8 mouse cellular contexts compared by ENCODE assay signal in the genomic region with DNA sequence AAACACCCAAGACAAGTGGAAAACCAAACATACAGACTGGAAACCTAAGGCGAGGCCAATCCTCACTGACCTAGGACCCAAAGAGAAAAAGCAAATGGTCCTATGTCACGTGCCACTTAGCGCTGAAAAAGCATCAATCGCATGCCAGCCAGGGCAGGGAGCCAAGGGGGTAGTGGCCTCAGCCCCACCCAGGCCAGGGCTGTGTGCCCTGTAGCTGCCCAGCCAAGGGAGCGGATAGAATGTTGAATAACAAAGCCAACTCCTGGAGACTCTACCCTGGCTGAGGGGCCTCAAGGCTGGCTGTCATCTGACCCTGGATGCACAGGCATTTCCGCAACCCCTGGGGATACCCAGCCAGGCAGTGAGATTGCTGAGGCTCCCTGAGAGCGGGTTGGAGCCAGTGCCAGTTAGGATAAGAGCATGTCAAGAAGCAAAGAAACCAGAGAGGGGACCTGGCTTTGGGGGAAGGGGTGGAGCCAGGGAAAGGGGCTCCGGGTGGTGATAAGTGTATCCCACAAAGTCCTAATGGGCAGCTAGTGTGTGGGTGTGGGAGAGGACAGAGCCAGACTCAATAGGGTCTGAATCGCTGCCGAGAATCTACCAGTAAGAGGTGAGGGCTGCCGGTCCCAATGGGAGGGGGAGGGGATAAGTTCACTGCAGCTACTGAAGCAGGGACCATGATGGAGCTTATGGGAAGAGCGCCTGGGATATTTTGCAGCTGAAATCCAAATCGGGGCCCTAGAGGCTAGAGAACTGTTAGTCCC. TPM values are rescaled to one million over a fixed set of nuclear protein-coding genes. Genes with fewer than 3 reads are reported as not detected.
DNase-seq lines count a peak whose midpoint lies in the region; ATAC-seq and TF ChIP-seq lines count a peak whose summit lies in the region.

No protein-coding gene starts in this region.

- no peak for TF ChIP-seq RAD21 in CH12.LX (IDR thresholded peaks at IDR 0.05; ENCODE audit: low read depth, low read length)

- H3K27me3 ChIP-seq in CH12.LX (replicated peaks) = peaks cover 18% of the 10 kb centered on the region
- 0 out of 2 replicates have a peak, but pooled peaks cover 4% of the 10 kb centered on the region for H3K27me3 ChIP-seq in heart, embryonic 15.5 days
- H3K27me3 ChIP-seq in kidney, embryonic 16.5 days (ENCODE audit: insufficient read depth, low read length) = no peaks in the 10 kb centered on the region
- 0 out of 2 replicates have a peak, but pooled peaks cover 4% of the 10 kb centered on the region for H3K27me3 ChIP-seq in lung, embryonic 14.5 days (ENCODE audit: insufficient read depth, low read length)

- peak overlapping the region; percentile 83 to 98 (median 84) for H3K4me3 ChIP-seq in CH12.LX (replicated peaks in 1 of 3; ENCODE audit: low read depth in 2 of 3, low read length in 2 of 3, poor library complexity in 1 of 3)
- H3K4me3 ChIP-seq in embryonic fibroblast, embryonic 13.5 days (ENCODE audit: insufficient read depth, low read length) = peak overlapping the region; percentile 92
- peak overlapping the region; percentile 76 for H3K4me3 ChIP-seq in heart, embryonic 15.5 days
- H3K4me3 ChIP-seq in kidney, embryonic 16.5 days (ENCODE audit: low read length) = peak overlapping the region; percentile 87
- H3K4me3 ChIP-seq in lung, embryonic 14.5 days (ENCODE audit: low read depth, low read length) = peak overlapping the region; percentile 90

- peaks cover under 1 to 16% of the 10 kb centered on the region in 2 experiments for H3K36me3 ChIP-seq in CH12.LX (replicated peaks in 1 of 2; ENCODE audit: control insufficient read depth in 1 of 2, insufficient read depth in 1 of 2, low read length in 1 of 2)
- no peaks in the 10 kb centered on the region for H3K36me3 ChIP-seq in heart, embryonic 15.5 days
- peaks cover under 1% of the 10 kb centered on the region; the same call in 1 of the 2 replicates for H3K36me3 ChIP-seq in kidney, embryonic 16.5 days (ENCODE audit: insufficient read depth, low read length)
- peaks cover 10% of the 10 kb centered on the region; the same call in 1 of the 2 replicates for H3K36me3 ChIP-seq in lung, embryonic 14.5 days (ENCODE audit: insufficient read depth)

- WGBS in heart, embryonic 15.5 days = 17% methylated on average over 13 of the region's 13 CpGs
- 16% methylated on average over 13 of the region's 13 CpGs for WGBS in kidney, embryonic 16.5 days
- 20% methylated on average over 13 of the region's 13 CpGs for WGBS in lung, embryonic 14.5 days

- no peak for TF ChIP-seq EP300 in CH12.LX (IDR thresholded peaks at IDR 0.05; ENCODE audit: low read length)

- no peak overlapping the region for H3K27ac ChIP-seq in CH12.LX (ENCODE audit: insufficient read depth, low read depth)
- H3K27ac ChIP-seq in embryonic fibroblast, embryonic 13.5 days (ENCODE audit: insufficient read depth, low read length) = no peak overlapping the region
- peak overlapping the region; percentile 66 for H3K27ac ChIP-seq in heart, embryonic 15.5 days
- H3K27ac ChIP-seq in kidney, embryonic 16.5 days (ENCODE audit: low read length) = peak overlapping the region; percentile 76
- H3K27ac ChIP-seq in lung, embryonic 14.5 days (ENCODE audit: low read depth) = peak overlapping the region; percentile 63

- in situ Hi-C loops in CH12.LX (cut with MboI; ENCODE audit: low pct_ligation_motif_present, low pct_unique_long_range_greater_than_20kb, low sequenced_read_pairs) = no loop called here

- dilution Hi-C loops in CH12.LX (cut with MboI; ENCODE audit: extremely low pct_ligation_motif_present, extremely low pct_unique_long_range_greater_than_20kb, low sequenced_read_pairs) = no loop called here

- peaks cover 3% of the 10 kb centered on the region for H3K9me3 ChIP-seq in CH12.LX (replicated peaks; ENCODE audit: low read length)
- H3K9me3 ChIP-seq in heart, embryonic 15.5 days (replicated peaks) = no peaks in the 10 kb centered on the region
- no peaks in the 10 kb centered on the region for H3K9me3 ChIP-seq in kidney, embryonic 16.5 days (ENCODE audit: low read length)
- no peaks in the 10 kb centered on the region for H3K9me3 ChIP-seq in lung, embryonic 14.5 days (ENCODE audit: low read depth, low read length)

- peaks cover 31 to 54% of the 10 kb centered on the region in 2 experiments for H3K4me1 ChIP-seq in CH12.LX (ENCODE audit: control insufficient read depth in 1 of 2, insufficient read depth in 2 of 2)
- peaks cover 6% of the 10 kb centered on the region; the same call in 1 of the 2 replicates for H3K4me1 ChIP-seq in embryonic fibroblast, embryonic 13.5 days (ENCODE audit: control insufficient read depth, insufficient read depth, low read length)
- peaks cover 42% of the 10 kb centered on the region for H3K4me1 ChIP-seq in heart, embryonic 15.5 days (replicated peaks)
- H3K4me1 ChIP-seq in kidney, embryonic 16.5 days (ENCODE audit: insufficient read depth, low read length) = peaks cover 41% of the 10 kb centered on the region
- peaks cover 12% of the 10 kb centered on the region for H3K4me1 ChIP-seq in lung, embryonic 14.5 days (ENCODE audit: insufficient read depth)

- peak; percentile 10; the same call in 1 of the 2 replicates for ATAC-seq in heart, embryonic 15.5 days (replicated peaks; ENCODE audit: insufficient number of reproducible peaks, insufficient read depth, low FRiP score, low read depth)
- peak; percentile 32; the same call in 1 of the 2 replicates for ATAC-seq in kidney, embryonic 16.5 days (ENCODE audit: low FRiP score, low TSS enrichment)
- no peak for ATAC-seq in lung, embryonic 14.5 days (ENCODE audit: insufficient read depth)
- ATAC-seq in CD4-positive, CD25-positive, alpha-beta regulatory T cell, adult 4 months = no peak

- H3K79me2 ChIP-seq in CH12.LX (replicated peaks; ENCODE audit: control insufficient read depth, extremely low read depth, insufficient read depth, poor library complexity, severe bottlenecking) = peaks cover 48% of the 10 kb centered on the region

- DNase-seq in CH12.LX (ENCODE audit: extremely low read depth) (no peak), adipocyte (ENCODE audit: low spot score) (peak; percentile 94)
- DNase-seq in lung, embryonic 14.5 days = peak; percentile 51
- DNase-seq in ovary, postnatal 14 days (ENCODE audit: low spot score) = peak; percentile 52

- TF ChIP-seq POLR2A in CH12.LX (IDR thresholded peaks at IDR 0.05; ENCODE audit: low read depth, low read length) = no peak
- TF ChIP-seq POLR2A in embryonic fibroblast, embryonic 13.5 days (IDR thresholded peaks at IDR 0.05; ENCODE audit: low read depth, low read length) = no peak

- H3K9ac ChIP-seq in CH12.LX (ENCODE audit: insufficient read depth, low read depth) = peak overlapping the region; percentile 99
- H3K9ac ChIP-seq in heart, embryonic 15.5 days = peak overlapping the region; percentile 83
- peak overlapping the region; percentile 89 for H3K9ac ChIP-seq in kidney, embryonic 16.5 days (replicated peaks; ENCODE audit: low read length)
- peak overlapping the region; percentile 86 for H3K9ac ChIP-seq in lung, embryonic 14.5 days

- peak overlapping the region; percentile 98 for H3K4me2 ChIP-seq in CH12.LX (ENCODE audit: insufficient read depth, low read depth, poor library complexity, severe bottlenecking)
- H3K4me2 ChIP-seq in heart, embryonic 15.5 days = peak overlapping the region; percentile 92
- peak overlapping the region; percentile 99 for H3K4me2 ChIP-seq in kidney, embryonic 16.5 days (replicated peaks; ENCODE audit: low read depth, low read length)
- peak overlapping the region; percentile 97 for H3K4me2 ChIP-seq in lung, embryonic 14.5 days

- TF ChIP-seq CTCF in CH12.LX (conservative IDR thresholded peaks at IDR 0.05 in 1 of 2, IDR thresholded peaks at IDR 0.05 in 1 of 2; ENCODE audit: low read depth in 2 of 2, low read length in 2 of 2) = no peak
- no peak for TF ChIP-seq CTCF in embryonic fibroblast, embryonic 13.5 days (IDR thresholded peaks at IDR 0.05; ENCODE audit: borderline replicate concordance, insufficient read depth, low read length)
- no peak for TF ChIP-seq CTCF in lung, embryonic 14.5 days (IDR thresholded peaks at IDR 0.05; ENCODE audit: low read depth)

RNA-seq across cellular contexts. Expression of a gene that starts 1.3 kb away (rescaled TPM):
- total RNA-seq in CH12.LX (2012; rRNA removed) (10.3 and 15.0 TPM in 2 replicates), CH12.LX (2014; rRNA removed) (not detected in 2 replicates)
- 2.4 TPM in 1 of 2 replicates, not detected in the other for polyA plus RNA-seq in CH12.LX (2012; ENCODE audit: insufficient read length, low read depth)
- 6.0 and 17.3 TPM in 2 replicates for polyA plus RNA-seq in embryonic fibroblast, embryonic 13.5 days (2011; ENCODE audit: insufficient read length, low read depth, missing spikeins)
- 7.3 TPM in 1 of 2 replicates, not detected in the other for polyA plus RNA-seq in heart, embryonic 15.5 days (2015; fragmentation: Nextera tagmentation; extraction: Ambion mirVana)
- polyA plus RNA-seq in kidney, embryonic 16.5 days (2015; fragmentation: Nextera tagmentation; extraction: Ambion mirVana) = 1.3 and 6.1 TPM in 2 replicates
- 10.0 and 12.3 TPM in 2 replicates for polyA plus RNA-seq in lung, embryonic 14.5 days (2014; fragmentation: Nextera tagmentation; extraction: Ambion mirVana)
- not detected for polyA plus RNA-seq in CD4-positive, CD25-positive, alpha-beta regulatory T cell, adult 4 months (2017; shearing (Covaris generic))

RNA-seq across cellular contexts. Expression of a gene that starts 28.1 kb away (rescaled TPM):
- total RNA-seq in CH12.LX (2012; rRNA removed) (126 TPM in 2 replicates), CH12.LX (2014; rRNA removed) (84.0 and 92.8 TPM in 2 replicates)
- polyA plus RNA-seq in CH12.LX (2012; ENCODE audit: insufficient read length, low read depth) = 157 and 184 TPM in 2 replicates
- 227 and 265 TPM in 2 replicates for polyA plus RNA-seq in embryonic fibroblast, embryonic 13.5 days (2011; ENCODE audit: insufficient read length, low read depth, missing spikeins)
- polyA plus RNA-seq in heart, embryonic 15.5 days (2015; fragmentation: Nextera tagmentation; extraction: Ambion mirVana) = 179 and 216 TPM in 2 replicates
- 319 and 338 TPM in 2 replicates for polyA plus RNA-seq in kidney, embryonic 16.5 days (2015; fragmentation: Nextera tagmentation; extraction: Ambion mirVana)
- 275 and 293 TPM in 2 replicates for polyA plus RNA-seq in lung, embryonic 14.5 days (2014; fragmentation: Nextera tagmentation; extraction: Ambion mirVana)
- 100 to 1,000 TPM; 373 to 544 TPM for polyA plus RNA-seq in CD4-positive, CD25-positive, alpha-beta regulatory T cell, adult 4 months (2017; shearing (Covaris generic))

RNA-seq across cellular contexts. Expression of a gene that starts 28.7 kb away (rescaled TPM):
- total RNA-seq in CH12.LX (2012; rRNA removed) (2.3 and 6.2 TPM in 2 replicates), CH12.LX (2014; rRNA removed) (0.19 TPM in 1 of 2 replicates, not detected in the other)
- 0.24 TPM in 1 of 2 replicates, not detected in the other for polyA plus RNA-seq in CH12.LX (2012; ENCODE audit: insufficient read length, low read depth)
- polyA plus RNA-seq in embryonic fibroblast, embryonic 13.5 days (2011; ENCODE audit: insufficient read length, low read depth, missing spikeins) = 43.4 and 44.0 TPM in 2 replicates
- 10.2 and 14.3 TPM in 2 replicates for polyA plus RNA-seq in heart, embryonic 15.5 days (2015; fragmentation: Nextera tagmentation; extraction: Ambion mirVana)
- 0.34 and 0.45 TPM in 2 replicates for polyA plus RNA-seq in kidney, embryonic 16.5 days (2015; fragmentation: Nextera tagmentation; extraction: Ambion mirVana)
- 73.4 and 77.4 TPM in 2 replicates for polyA plus RNA-seq in lung, embryonic 14.5 days (2014; fragmentation: Nextera tagmentation; extraction: Ambion mirVana)
- 1 to 10 TPM in 1 of 2 experiments, under 1 TPM in 1; 0.70 to 2.7 TPM for polyA plus RNA-seq in CD4-positive, CD25-positive, alpha-beta regulatory T cell, adult 4 months (2017; shearing (Covaris generic))

RNA-seq across cellular contexts. Expression of a gene that starts 29.6 kb away (rescaled TPM):
- 30.9 and 31.0 TPM in 2 replicates for total RNA-seq in CH12.LX (2012; rRNA removed)
- total RNA-seq in CH12.LX (2014; rRNA removed) = 25.1 and 27.9 TPM in 2 replicates
- polyA plus RNA-seq in CH12.LX (2012; ENCODE audit: insufficient read length, low read depth) = 29.4 and 29.5 TPM in 2 replicates
- polyA plus RNA-seq in embryonic fibroblast, embryonic 13.5 days (2011; ENCODE audit: insufficient read length, low read depth, missing spikeins) = 31.3 and 37.9 TPM in 2 replicates
- polyA plus RNA-seq in heart, embryonic 15.5 days (2015; fragmentation: Nextera tagmentation; extraction: Ambion mirVana) = 35.3 and 45.7 TPM in 2 replicates
- 54.9 and 58.8 TPM in 2 replicates for polyA plus RNA-seq in kidney, embryonic 16.5 days (2015; fragmentation: Nextera tagmentation; extraction: Ambion mirVana)
- 41.6 and 43.3 TPM in 2 replicates for polyA plus RNA-seq in lung, embryonic 14.5 days (2014; fragmentation: Nextera tagmentation; extraction: Ambion mirVana)
- 10 to 100 TPM; 12.2 to 16.0 TPM for polyA plus RNA-seq in CD4-positive, CD25-positive, alpha-beta regulatory T cell, adult 4 months (2017; shearing (Covaris generic))

Comparison
In these comparisons a context has a peak if more than half of its experiments do, and no peak if none do; other contexts are left out.
1. H3K27ac ChIP-seq: peak in heart, embryonic 15.5 days (single experiment), kidney, embryonic 16.5 days (single experiment) and lung, embryonic 14.5 days (single experiment); none in CH12.LX (single experiment) and embryonic fibroblast, embryonic 13.5 days (single experiment).
2. ATAC-seq: peak in heart, embryonic 15.5 days (single experiment) and kidney, embryonic 16.5 days (single experiment); none in lung, embryonic 14.5 days (single experiment) and CD4-positive, CD25-positive, alpha-beta regulatory T cell, adult 4 months (single experiment).
3. Peak in every context shown above with its lines, with median percentiles within 50 percentile points of each other: H3K4me2 ChIP-seq, H3K4me3 ChIP-seq and H3K9ac ChIP-seq.